Mouse (Mus musculus) E14TG2a.4 (cell line): ENCODE results near the gene Slc16a7.

Source experiments
- CTCF ChIP-seq: conservative IDR thresholded peaks from 2 replicates; pipeline ENCODE4 v1.5.1; 2014; ENCODE audit warnings: low read length
- POU5F1 ChIP-seq: IDR thresholded peaks from 2 replicates; pipeline ENCODE4 v1.6.1; 2014; ENCODE audit warnings: low read length, borderline replicate concordance

GRCm38 (mm10) chr10:125370037-125370610, 19.1 kb downstream of the Slc16a7 start:
- TF ChIP-seq CTCF (no peak), POU5F1 (no peak)
